Mouse (Mus musculus): Measurements from ENCODE around the gene Krtap6-1.
"Not testable (repeated sequence)": the region's sequence is repeated elsewhere in the genome, so short reads cannot be mapped to it uniquely, and the experiment has no call there.

GRCm38 (mm10) chr16:89071041-89071440 is 39.5 kb downstream of the Krtap6-1 start:
- not testable (repeated sequence) for TF ChIP-seq CTCF (IDR thresholded peaks at IDR 0.05; ENCODE audit: insufficient read depth, low read length); POLR2A (IDR thresholded peaks at IDR 0.05; ENCODE audit: borderline replicate concordance, extremely low read depth, low read depth, low read length)
